Mouse (Mus musculus) lung, embryonic 14.5 days (tissue): ENCODE results near the gene Dag1. TPM values are rescaled to one million over a fixed set of nuclear protein-coding genes. Genes with fewer than 3 reads are reported as not detected.
"Not testable (repeated sequence)": the region's sequence is repeated elsewhere in the genome, so short reads cannot be mapped to it uniquely, and the experiment has no call there.

Source experiments
- ATAC-seq: fragments of 200-750 bp; cut with Nextera tagmentation; 2 replicates; pipeline ENCODE4 v1.8.0; 2017; ENCODE audit warnings: mild to moderate bottlenecking, moderate TSS enrichment, moderate library complexity; ENCODE audit not compliant: insufficient read depth
- DNase-seq: peaks from one replicate; pipeline ENCODE4 v3.0.0-alpha.2; 2015
- H3K27ac ChIP-seq: fragments of 300-500 bp; sonication (generic); 2 replicates; pipeline ENCODE4 v1.5.1; 2014; ENCODE audit warnings: low read depth, mild to moderate bottlenecking, moderate library complexity
- H3K27me3 ChIP-seq: fragments of 300-500 bp; sonication (generic); 2 replicates; pipeline ENCODE4 v1.6.1; 2014; ENCODE audit warnings: low read length, control low read depth; ENCODE audit not compliant: insufficient read depth
- H3K36me3 ChIP-seq: fragments of 300-500 bp; sonication (generic); 2 replicates; pipeline ENCODE4 v1.6.1; 2014; ENCODE audit warnings: control low read depth; ENCODE audit not compliant: insufficient read depth
- H3K4me1 ChIP-seq: fragments of 300-500 bp; sonication (generic); 2 replicates; pipeline ENCODE4 v1.6.1; 2014; ENCODE audit warnings: antibody characterized with exemption, control low read depth; ENCODE audit not compliant: insufficient read depth
- H3K4me2 ChIP-seq: fragments of 300-500 bp; sonication (generic); 2 replicates; pipeline ENCODE4 v1.6.1; 2014; ENCODE audit warnings: mild to moderate bottlenecking
- H3K4me3 ChIP-seq: fragments of 300-500 bp; sonication (generic); 2 replicates; pipeline ENCODE4 v1.5.1; 2014; ENCODE audit warnings: low read depth, low read length
- H3K9ac ChIP-seq: fragments of 300-500 bp; sonication (generic); 2 replicates; pipeline ENCODE4 v1.6.1; 2014
- H3K9me3 ChIP-seq: fragments of 300-500 bp; sonication (generic); 2 replicates; pipeline ENCODE4 v1.6.1; 2016; ENCODE audit warnings: low read depth, low read length, control low read depth
- CTCF ChIP-seq: IDR thresholded peaks from 2 replicates; pipeline ENCODE4 v1.5.1; 2016; ENCODE audit warnings: antibody characterized with exemption, low read depth
- WGBS: fragments of 180-500 bp; shearing (Covaris S2); extraction: QIAGEN DNeasy Blood & Tissue Kit; methylation state at CpG from one replicate; pipeline ENCODE4 v1.1.7; 2014; 5-methylcytosine and 5-hydroxymethylcytosine counted together
- polyA plus RNA-seq: library from polyadenylated mRNA; unstranded; fragments of >200 nt; fragmentation: Nextera tagmentation; extraction: Ambion mirVana; gene quantifications from 2 replicates; pipeline ENCODE4 v1.2.1, GENCODE M21; 2014

Gene Dag1
- polyA plus RNA-seq, 1 experiment from 2014 or later = 102 TPM

- peak overlapping the region; percentile 7; the same call in 1 of the 2 replicates for H3K27ac ChIP-seq
- 34% methylated on average over 5 of the region's 5 CpGs for WGBS
- H3K4me3 ChIP-seq = no peak overlapping the region
- no peaks in the 10 kb centered on the region for H3K9me3 ChIP-seq
- H3K4me2 ChIP-seq = no peak overlapping the region
- no peaks in the 10 kb centered on the region for H3K36me3 ChIP-seq
- no peak for TF ChIP-seq CTCF
- no peak for DNase-seq
- no peaks in the 10 kb centered on the region for H3K27me3 ChIP-seq
- peaks cover 6% of the 10 kb centered on the region; the same call in 1 of the 2 replicates for H3K4me1 ChIP-seq
- no peak overlapping the region for H3K9ac ChIP-seq
- ATAC-seq = 0 out of 2 replicates have a peak, but pooled peaks have one; percentile 15
Measured at GRCm38 (mm10) chr9:108272691-108273090, 8.9 kb upstream of the Dag1 start.

DNA sequence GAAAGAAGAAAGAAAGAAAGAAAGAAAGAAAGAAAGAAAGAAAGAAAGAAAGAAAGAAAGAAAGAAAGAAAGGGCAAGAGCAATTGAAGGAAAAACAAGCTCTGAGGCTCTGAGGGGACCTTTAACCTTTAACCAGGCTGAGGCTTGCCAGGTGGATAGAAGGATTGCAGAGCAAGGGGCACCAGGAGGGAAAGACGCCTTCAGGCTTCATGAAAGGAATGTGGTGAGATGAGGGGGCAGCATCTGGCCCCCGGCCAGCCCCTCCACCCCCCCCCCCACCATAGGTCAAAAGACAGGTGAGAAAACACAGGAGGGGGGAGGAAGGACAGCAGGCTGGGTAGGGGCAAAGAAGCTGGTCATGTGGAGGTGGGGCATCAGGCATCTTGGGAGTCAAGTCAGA is 8.2 kb upstream of the Dag1 start:
- ATAC-seq = no peak
- Histone ChIP-seq H3K27me3 (no peaks in the 10 kb centered on the region), H3K27ac (peak overlapping the region; percentile 36; the same call in 1 of the 2 replicates), H3K4me2 (no peak overlapping the region), H3K4me1 (peaks cover 6% of the 10 kb centered on the region; the same call in 1 of the 2 replicates), H3K4me3 (no peak overlapping the region), H3K9me3 (no peaks in the 10 kb centered on the region), H3K9ac (no peak overlapping the region), H3K36me3 (no peaks in the 10 kb centered on the region)
- no peak for DNase-seq
- TF ChIP-seq CTCF = no peak
- 27% methylated on average over 2 of the region's 2 CpGs for WGBS

DNA sequence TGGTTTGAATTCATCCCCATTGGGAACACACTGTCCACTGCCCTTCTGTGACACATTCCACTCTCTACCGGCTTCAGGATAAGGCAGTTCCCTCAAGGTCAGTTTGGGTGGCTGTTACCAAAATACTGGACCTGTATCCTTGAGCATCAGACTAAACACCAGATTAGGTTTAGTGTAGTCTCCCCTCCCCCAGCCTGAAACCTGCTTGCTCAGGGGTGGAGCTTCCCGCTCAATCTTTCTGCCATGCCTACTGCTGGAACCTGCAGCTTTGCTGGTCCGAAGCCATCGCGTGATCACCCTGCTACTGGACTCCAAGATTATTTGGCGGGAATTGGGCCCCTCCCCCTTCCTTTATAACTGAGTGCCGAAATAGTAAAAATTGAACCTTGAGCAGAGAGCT is 4.9 kb upstream of the Dag1 start:
- H3K4me3 ChIP-seq, H3K9ac ChIP-seq, H3K36me3 ChIP-seq, H3K9me3 ChIP-seq, ATAC-seq, H3K4me2 ChIP-seq, DNase-seq, H3K27ac ChIP-seq, H3K27me3 ChIP-seq: not testable (repeated sequence)
- 62% methylated on average over 6 of the region's 7 CpGs for WGBS
- peaks cover 20% of the 10 kb centered on the region for H3K4me1 ChIP-seq

- no peak overlapping the region for H3K4me3 ChIP-seq
- H3K4me1 ChIP-seq = peaks cover 20% of the 10 kb centered on the region
- WGBS = 56% methylated on average over 7 of the region's 7 CpGs
- ATAC-seq (no peak), DNase-seq (peak; percentile 34)
- H3K27ac ChIP-seq = peak overlapping the region; percentile 18; the same call in 1 of the 2 replicates
- no peak for TF ChIP-seq CTCF
- no peaks in the 10 kb centered on the region for H3K27me3 ChIP-seq
- H3K9ac ChIP-seq = no peak overlapping the region
- no peak overlapping the region for H3K4me2 ChIP-seq
- H3K36me3 ChIP-seq = no peaks in the 10 kb centered on the region
- no peaks in the 10 kb centered on the region for H3K9me3 ChIP-seq
Measured at GRCm38 (mm10) chr9:108267691-108268090, 3.9 kb upstream of the Dag1 start.

DNA sequence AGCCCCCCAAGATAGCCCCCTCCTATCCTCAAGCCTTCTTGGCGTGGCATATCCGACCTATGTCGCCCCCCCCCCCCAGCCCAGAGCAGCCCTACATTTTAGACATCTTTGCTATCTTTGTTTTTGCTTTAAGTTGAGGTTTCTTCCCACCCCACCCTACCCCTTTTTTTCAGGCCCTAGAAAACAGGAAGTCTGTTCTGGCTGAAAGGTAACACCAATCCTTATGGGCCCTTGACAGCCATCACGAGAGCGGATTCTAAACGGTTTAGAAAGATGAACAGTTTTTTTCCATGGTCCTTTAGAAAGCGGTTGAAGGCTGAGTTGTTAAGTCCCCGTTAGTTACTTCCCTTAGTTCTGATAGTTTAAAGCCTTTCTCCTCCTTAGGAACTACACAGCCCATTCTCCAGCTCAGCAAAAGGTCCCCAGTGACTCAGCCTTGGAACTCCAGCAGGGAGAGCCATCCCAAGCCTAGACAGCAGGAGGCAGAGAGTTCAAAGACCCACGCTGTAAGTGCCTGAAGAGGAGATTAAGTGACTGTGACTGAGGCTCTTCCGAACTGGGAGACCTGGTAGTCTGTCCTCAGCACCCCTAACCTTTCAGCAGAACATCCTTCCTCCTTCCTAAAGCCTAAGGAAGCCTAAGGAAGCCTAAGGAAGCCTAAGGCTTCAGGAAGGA is 2.6 kb upstream of the Dag1 start:
- H3K27me3 ChIP-seq = no peaks in the 10 kb centered on the region
- no peak for ATAC-seq
- no peak overlapping the region for H3K4me3 ChIP-seq
- H3K9ac ChIP-seq = no peak overlapping the region
- no peaks in the 10 kb centered on the region for H3K9me3 ChIP-seq
- peaks cover 19% of the 10 kb centered on the region for H3K4me1 ChIP-seq
- TF ChIP-seq CTCF = no peak
- 57% methylated on average over 10 of the region's 10 CpGs for WGBS
- H3K36me3 ChIP-seq = no peaks in the 10 kb centered on the region
- H3K27ac ChIP-seq = no peak overlapping the region
- H3K4me2 ChIP-seq = no peak overlapping the region
- DNase-seq = no peak

GRCm38 (mm10) chr9:108264191-108264921 is 598 bp upstream of the Dag1 start:
- DNase-seq (peak; percentile 81), ATAC-seq (peak; percentile 15)
- WGBS = 5% methylated on average over 10 of the region's 10 CpGs

GRCm38 (mm10) chr9:108263131-108263681 is 552 bp downstream of the Dag1 start:
- Histone ChIP-seq H3K4me1 (peaks cover 19% of the 10 kb centered on the region), H3K27ac (peak overlapping the region; percentile 95), H3K27me3 (no peaks in the 10 kb centered on the region), H3K4me2 (peak overlapping the region; percentile 77), H3K36me3 (no peaks in the 10 kb centered on the region), H3K9me3 (no peaks in the 10 kb centered on the region), H3K4me3 (peak overlapping the region; percentile 95), H3K9ac (peak overlapping the region; percentile 88)
- no peak for TF ChIP-seq CTCF
- peak; percentile 47 for ATAC-seq
- WGBS = under 1% methylated on average over 62 of the region's 62 CpGs
- peak; percentile 49 for DNase-seq

More at GRCm38 (mm10) chr9:108264191-108264921, 598 bp upstream of the Dag1 start:
- peak overlapping the region; percentile 77 for H3K4me2 ChIP-seq
- no peaks in the 10 kb centered on the region for H3K9me3 ChIP-seq
- peaks cover 19% of the 10 kb centered on the region for H3K4me1 ChIP-seq
- H3K4me3 ChIP-seq = peak overlapping the region; percentile 95
- H3K27me3 ChIP-seq = no peaks in the 10 kb centered on the region
- no peak for TF ChIP-seq CTCF
- peak overlapping the region; percentile 95 for H3K27ac ChIP-seq
- peak overlapping the region; percentile 51 for H3K9ac ChIP-seq
- no peaks in the 10 kb centered on the region for H3K36me3 ChIP-seq
